Mouse (Mus musculus): ENCODE measurements around the gene Ewsr1.

- TF ChIP-seq POLR2A (IDR thresholded peaks at IDR 0.05; ENCODE audit: insufficient read depth, low read depth, low read length) (no peak), CTCF (IDR thresholded peaks at IDR 0.05) (no peak), EP300 (IDR thresholded peaks at IDR 0.05; ENCODE audit: insufficient read depth, low read depth, low read length) (no peak)
Measured at GRCm38 (mm10) chr11:5057064-5057463, 42.0 kb downstream of the Ewsr1 start.

Data from heart, adult 2 months (tissue).